Mouse (Mus musculus): ENCODE measurements around the gene Cadps.

Gene Cadps

GRCm38 (mm10) chr14:12507018-12507417 lies 315.9 kb downstream of the Cadps start:
- no peak for DNase-seq (ENCODE audit: low spot score in 2 of 2)

GRCm38 (mm10) chr14:12504191-12504947 lies 318.5 kb downstream of the Cadps start:
- DNase-seq (ENCODE audit: low spot score in 2 of 2): no peak

GRCm38 (mm10) chr14:12462206-12462605 lies 360.7 kb downstream of the Cadps start:
- no peak for DNase-seq (ENCODE audit: low spot score in 2 of 2)

GRCm38 (mm10) chr14:12459700-12460099 lies 363.2 kb downstream of the Cadps start:
- no peak for DNase-seq (ENCODE audit: low spot score in 2 of 2)

GRCm38 (mm10) chr14:12455064-12455591 lies 367.8 kb downstream of the Cadps start:
- DNase-seq (ENCODE audit: low spot score in 2 of 2): no peak

GRCm38 (mm10) chr14:12450807-12451206 lies 372.1 kb downstream of the Cadps start:
- no peak for DNase-seq (ENCODE audit: low spot score in 2 of 2)

GRCm38 (mm10) chr14:12448883-12449282 lies 374.0 kb downstream of the Cadps start:
- DNase-seq (ENCODE audit: low spot score in 2 of 2): no peak

- DNase-seq (ENCODE audit: low spot score in 2 of 2): no peak
These were observed 381.9 kb downstream of the Cadps start for GRCm38 (mm10) chr14:12441019-12441418.

GRCm38 (mm10) chr14:12437976-12438375 lies 384.9 kb downstream of the Cadps start:
- no peak for DNase-seq (ENCODE audit: low spot score in 2 of 2)

- no peak for DNase-seq (ENCODE audit: low spot score in 2 of 2)
These were observed 385.5 kb downstream of the Cadps start for GRCm38 (mm10) chr14:12437422-12437821.

- DNase-seq (ENCODE audit: low spot score in 2 of 2): no peak
These were observed 385.9 kb downstream of the Cadps start for GRCm38 (mm10) chr14:12436903-12437368.

- no peak for DNase-seq (ENCODE audit: low spot score in 2 of 2)
These were observed 394.7 kb downstream of the Cadps start for GRCm38 (mm10) chr14:12428021-12428654.

- no peak for DNase-seq (ENCODE audit: low spot score in 2 of 2)
These were observed 397.6 kb downstream of the Cadps start for GRCm38 (mm10) chr14:12425311-12425710.

- DNase-seq (ENCODE audit: low spot score in 2 of 2): no peak
These were observed 412.6 kb downstream of the Cadps start for GRCm38 (mm10) chr14:12410276-12410675.

GRCm38 (mm10) chr14:12409811-12410210 lies 413.1 kb downstream of the Cadps start:
- no peak for DNase-seq (ENCODE audit: low spot score in 2 of 2)

- DNase-seq (ENCODE audit: low spot score in 2 of 2): no peak
These were observed 416.3 kb downstream of the Cadps start for GRCm38 (mm10) chr14:12406588-12406987.

- DNase-seq (ENCODE audit: low spot score in 2 of 2): no peak
These were observed 417.7 kb downstream of the Cadps start for GRCm38 (mm10) chr14:12405201-12405600.

GRCm38 (mm10) chr14:12404724-12405123 lies 418.2 kb downstream of the Cadps start:
- DNase-seq (ENCODE audit: low spot score in 2 of 2): no peak

GRCm38 (mm10) chr14:12404052-12404451 lies 418.8 kb downstream of the Cadps start:
- no peak for DNase-seq (ENCODE audit: low spot score in 2 of 2)

GRCm38 (mm10) chr14:12400116-12400515 lies 422.8 kb downstream of the Cadps start:
- no peak for DNase-seq (ENCODE audit: low spot score in 2 of 2)

GRCm38 (mm10) chr14:12397561-12397960 lies 425.3 kb downstream of the Cadps start:
- no peak for DNase-seq (ENCODE audit: low spot score in 2 of 2)

- DNase-seq (ENCODE audit: low spot score in 2 of 2): no peak
These were observed 428.6 kb downstream of the Cadps start for GRCm38 (mm10) chr14:12394318-12394717.

- DNase-seq (ENCODE audit: low spot score in 2 of 2): no peak
These were observed 429.5 kb downstream of the Cadps start for GRCm38 (mm10) chr14:12393271-12393861.

All from thymus, postnatal 10 days (tissue).